18 mouse cellular contexts compared by ENCODE assay signal in the genomic region with DNA sequence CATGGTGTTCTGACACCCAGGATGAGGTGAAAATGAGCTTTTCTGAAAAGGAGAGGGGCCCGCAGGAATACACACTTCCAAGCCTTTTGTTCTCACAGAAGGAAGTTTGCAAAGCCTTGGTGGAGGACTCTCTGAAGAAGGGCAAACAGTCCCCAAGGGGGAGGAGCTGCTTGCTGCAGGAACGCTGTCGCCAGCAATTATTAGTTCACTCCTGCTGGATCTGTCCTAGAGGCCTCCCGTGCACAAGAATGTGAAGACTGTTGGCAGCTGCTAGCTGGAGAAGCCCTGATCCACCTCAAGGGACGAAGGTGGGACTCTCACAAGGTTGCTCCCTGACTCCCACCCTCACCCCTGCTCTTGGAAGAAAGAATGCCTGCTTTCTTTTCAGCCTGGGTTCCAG.
DNase-seq lines count a peak whose midpoint lies in the region; ATAC-seq lines count a peak whose summit lies in the region.
"Had no signal": no experiment of that assay in that cellular context is flagged by ENCODE, and none has a peak within 500 bp of the region (broad histone marks: within the 10 kb centered on the region; RNA-seq: fewer than 3 reads in every experiment).

No protein-coding gene starts in this region.

- peak overlapping the region; percentile 51; the same call in 1 of the 2 replicates for H3K27ac ChIP-seq in forebrain, embryonic 10.5 days
- H3K27ac ChIP-seq in forebrain, embryonic 16.5 days (ENCODE audit: low read length): no peak overlapping the region
- H3K27ac ChIP-seq in kidney, embryonic 15.5 days: no peak overlapping the region
- peak overlapping the region; percentile 27; the same call in 1 of the 2 replicates for H3K27ac ChIP-seq in lung, embryonic 16.5 days (ENCODE audit: low read length)
- H3K27ac ChIP-seq: embryonic facial prominence, embryonic 12.5 days; forebrain, embryonic 13.5 days; gastrocnemius, adult 2 months; heart, embryonic 10.5 days; liver, embryonic 14.5 days had no signal

- H3K9ac ChIP-seq in forebrain, embryonic 16.5 days (replicated peaks; ENCODE audit: low read depth, low read length): no peak overlapping the region
- no peak overlapping the region for H3K9ac ChIP-seq in kidney, embryonic 15.5 days
- no peak overlapping the region for H3K9ac ChIP-seq in lung, embryonic 16.5 days (ENCODE audit: low read length)
- H3K9ac ChIP-seq: embryonic facial prominence, embryonic 12.5 days; forebrain, embryonic 13.5 days; liver, embryonic 14.5 days had no signal

- no peaks in the 10 kb centered on the region for H3K9me3 ChIP-seq in forebrain, embryonic 10.5 days
- H3K9me3 ChIP-seq in forebrain, embryonic 16.5 days (ENCODE audit: control insufficient read depth, low read length): no peaks in the 10 kb centered on the region
- H3K9me3 ChIP-seq in kidney, embryonic 15.5 days (replicated peaks): no peaks in the 10 kb centered on the region
- no peaks in the 10 kb centered on the region for H3K9me3 ChIP-seq in lung, embryonic 16.5 days (ENCODE audit: control insufficient read depth, low read length)
- H3K9me3 ChIP-seq: embryonic facial prominence, embryonic 12.5 days; forebrain, embryonic 13.5 days; heart, embryonic 10.5 days had no signal

- H3K4me1 ChIP-seq in forebrain, embryonic 10.5 days: peaks cover 26% of the 10 kb centered on the region
- H3K4me1 ChIP-seq in forebrain, embryonic 16.5 days (replicated peaks; ENCODE audit: control insufficient read depth, insufficient read depth, low read length): no peaks in the 10 kb centered on the region
- peaks cover 10% of the 10 kb centered on the region for H3K4me1 ChIP-seq in kidney, embryonic 15.5 days
- no peaks in the 10 kb centered on the region for H3K4me1 ChIP-seq in lung, embryonic 16.5 days (replicated peaks; ENCODE audit: control insufficient read depth, insufficient read depth, low read length)

- H3K36me3 ChIP-seq in forebrain, embryonic 10.5 days (replicated peaks): no peaks in the 10 kb centered on the region
- H3K36me3 ChIP-seq in forebrain, embryonic 16.5 days (ENCODE audit: control insufficient read depth, insufficient read depth): no peaks in the 10 kb centered on the region
- no peaks in the 10 kb centered on the region for H3K36me3 ChIP-seq in kidney, embryonic 15.5 days
- no peaks in the 10 kb centered on the region for H3K36me3 ChIP-seq in lung, embryonic 16.5 days (ENCODE audit: control insufficient read depth, insufficient read depth, low read length)
- H3K36me3 ChIP-seq: embryonic facial prominence, embryonic 12.5 days; heart, embryonic 10.5 days had no signal

- no peak overlapping the region for H3K4me2 ChIP-seq in forebrain, embryonic 16.5 days (ENCODE audit: low read length)
- no peak overlapping the region for H3K4me2 ChIP-seq in kidney, embryonic 15.5 days
- no peak overlapping the region for H3K4me2 ChIP-seq in lung, embryonic 16.5 days (ENCODE audit: low read depth, low read length)
- H3K4me2 ChIP-seq: embryonic facial prominence, embryonic 12.5 days; forebrain, embryonic 13.5 days had no signal

- no peak for DNase-seq in forebrain, embryonic 10.5 days (ENCODE audit: extremely low spot score, low spot score)
- DNase-seq in ES-CJ7 (ENCODE audit: low read depth, low spot score): peak; percentile 45
- DNase-seq in adrenal gland, adult (ENCODE audit: inconsistent age in 2 of 2, low spot score in 1 of 2): no peak
- DNase-seq in embryo, embryonic 9.5 days (ENCODE audit: extremely low spot score): no peak
- DNase-seq in heart, postnatal 36 days: no peak
- DNase-seq: adrenal gland, postnatal 25 days; cerebellum, postnatal 25 days; gastrocnemius, adult 2 months; left cerebral cortex, postnatal 4 days; thymus, postnatal 14 days had no signal

- intact Hi-C loops in heart, postnatal 36 days (cut with DNase I): no loop called here

- no peak overlapping the region for H3K4me3 ChIP-seq in forebrain, embryonic 10.5 days
- no peak overlapping the region for H3K4me3 ChIP-seq in forebrain, embryonic 16.5 days (replicated peaks; ENCODE audit: low read length)
- H3K4me3 ChIP-seq in kidney, embryonic 15.5 days (replicated peaks): no peak overlapping the region
- H3K4me3 ChIP-seq in lung, embryonic 16.5 days (ENCODE audit: low read length): no peak overlapping the region
- H3K4me3 ChIP-seq: embryonic facial prominence, embryonic 12.5 days; forebrain, embryonic 13.5 days; gastrocnemius, adult 2 months; heart, embryonic 10.5 days had no signal

- H3K27me3 ChIP-seq in forebrain, embryonic 10.5 days (ENCODE audit: poor library complexity, severe bottlenecking): no peaks in the 10 kb centered on the region
- no peaks in the 10 kb centered on the region for H3K27me3 ChIP-seq in forebrain, embryonic 16.5 days (replicated peaks; ENCODE audit: control insufficient read depth, insufficient read depth, low read length)
- H3K27me3 ChIP-seq in kidney, embryonic 15.5 days: no peaks in the 10 kb centered on the region
- H3K27me3 ChIP-seq in lung, embryonic 16.5 days (ENCODE audit: control insufficient read depth, insufficient read depth, low read depth, low read length): no peaks in the 10 kb centered on the region
- H3K27me3 ChIP-seq: embryonic facial prominence, embryonic 12.5 days had no signal

- 38% methylated on average over 5 of the region's 5 CpGs for WGBS in forebrain, embryonic 10.5 days
- 9% methylated on average over 5 of the region's 5 CpGs for WGBS in forebrain, embryonic 16.5 days
- WGBS in kidney, embryonic 15.5 days: 4% methylated on average over 5 of the region's 5 CpGs
- WGBS in lung, embryonic 16.5 days: 4% methylated on average over 5 of the region's 5 CpGs

- ATAC-seq in forebrain, embryonic 16.5 days: no peak
- peak; percentile 33; the same call in 1 of the 2 replicates for ATAC-seq in kidney, embryonic 15.5 days (replicated peaks; ENCODE audit: low FRiP score)
- peak; percentile 82 for ATAC-seq in lung, embryonic 16.5 days (ENCODE audit: low read depth)
- ATAC-seq: forebrain, embryonic 13.5 days; intestine, embryonic 16.5 days had no signal

Comparison
In these comparisons a context has a peak if more than half of its experiments do, and no peak if none do; other contexts are left out.
1. H3K27ac ChIP-seq: peak in forebrain, embryonic 10.5 days (single experiment) and lung, embryonic 16.5 days (single experiment); none in forebrain, embryonic 16.5 days (single experiment) and kidney, embryonic 15.5 days (single experiment).